Mouse (Mus musculus) MEL (cell line): Measurements from ENCODE around the gene Zcchc10. TPM values are rescaled to one million over a fixed set of nuclear protein-coding genes. Genes with fewer than 3 reads are reported as not detected.

ENCODE experiments used
- DNase-seq: peaks from one replicate; pipeline ENCODE4 v3.0.0; 2011; ENCODE audit warnings: low read depth, low spot score
- H3K27ac ChIP-seq: 2 replicates; pipeline ENCODE4 v1.5.1; 2012; ENCODE audit warnings: low read depth, mild to moderate bottlenecking, control low read depth, low read length, moderate library complexity; ENCODE audit not compliant: control insufficient read depth
- H3K27me3 ChIP-seq, 2 experiments: fragments of 150-350 bp in 1 of 2; sonication (generic) in 1 of 2; 2 replicates each; pipeline ENCODE4 v1.6.1; 2012; ENCODE audit warnings: low read length in 2 of 2, mild to moderate bottlenecking in 2 of 2, improper control_type of control experiment in 1 of 2, moderate library complexity in 1 of 2; ENCODE audit not compliant: insufficient read depth in 2 of 2, control insufficient read depth in 1 of 2
- H3K36me3 ChIP-seq, 2 experiments: 2 replicates each; pipeline ENCODE4 v1.6.1; 2012 to 2014; ENCODE audit warnings: low read length in 2 of 2, improper control_type of control experiment in 1 of 2, inconsistent platforms in 1 of 2, mild to moderate bottlenecking in 1 of 2; ENCODE audit not compliant: insufficient read depth in 2 of 2, control insufficient read depth in 1 of 2
- H3K4me1 ChIP-seq, 2 experiments: fragments of 150-350 bp in 1 of 2; sonication (generic) in 1 of 2; 2 replicates each; pipeline ENCODE4 v1.6.1; 2012; ENCODE audit warnings: low read length in 2 of 2, improper control_type of control experiment in 1 of 2, mild to moderate bottlenecking in 1 of 2; ENCODE audit not compliant: insufficient read depth in 2 of 2, control insufficient read depth in 1 of 2
- H3K4me3 ChIP-seq, 2 experiments: fragments of 150-350 bp in 1 of 2; sonication (generic) in 1 of 2; 2 replicates each; pipeline ENCODE4 v1.5.1; 2012; ENCODE audit warnings: low read depth in 2 of 2, low read length in 2 of 2, mild to moderate bottlenecking in 2 of 2, moderate library complexity in 2 of 2, control low read depth in 1 of 2, improper control_type of control experiment in 1 of 2; ENCODE audit not compliant: control insufficient read depth in 1 of 2, insufficient read depth in 1 of 2
- H3K79me2 ChIP-seq: 2 replicates; pipeline ENCODE4 v1.6.1; 2012; ENCODE audit warnings: mild to moderate bottlenecking, low read length, moderate library complexity; ENCODE audit not compliant: control insufficient read depth, poor library complexity, insufficient read depth
- H3K9ac ChIP-seq: 2 replicates; pipeline ENCODE4 v1.6.1; 2012; ENCODE audit warnings: low read depth, mild to moderate bottlenecking, control low read depth, low read length, moderate library complexity; ENCODE audit not compliant: control insufficient read depth, poor library complexity, severe bottlenecking
- H3K9me3 ChIP-seq: fragments of 150-350 bp; sonication (generic); replicated peaks from 2 replicates; pipeline ENCODE4 v1.6.1; 2012; ENCODE audit warnings: mild to moderate bottlenecking, low read length, improper control_type of control experiment, moderate library complexity; ENCODE audit not compliant: insufficient read depth
- CHD2 ChIP-seq: IDR thresholded peaks from 2 replicates; pipeline ENCODE4 v1.6.1; 2011; ENCODE audit warnings: low read length, improper control_type of control experiment
- EP300 ChIP-seq, 2 experiments: IDR thresholded peaks; 2 replicates each; pipeline ENCODE4 v1.6.1; 2011; ENCODE audit warnings: improper control_type of control experiment in 2 of 2, low read length in 2 of 2, low read depth in 1 of 2, mild to moderate bottlenecking in 1 of 2
- GABPA ChIP-seq: IDR thresholded peaks from 2 replicates; pipeline ENCODE4 v1.6.1; 2012; ENCODE audit warnings: low read depth, mild to moderate bottlenecking, inconsistent platforms, low read length, improper control_type of control experiment, moderate library complexity
- JUND ChIP-seq: IDR thresholded peaks from 2 replicates; pipeline ENCODE4 v1.6.1; 2011; ENCODE audit warnings: low read depth, mild to moderate bottlenecking, improper control_type of control experiment, low read length
- MAX ChIP-seq: IDR thresholded peaks from 2 replicates; pipeline ENCODE4 v1.6.1; 2011; ENCODE audit warnings: low read length, improper control_type of control experiment
- MAZ ChIP-seq: IDR thresholded peaks from 2 replicates; pipeline ENCODE4 v1.6.1; 2012; ENCODE audit warnings: low read depth, mild to moderate bottlenecking, inconsistent platforms, low read length, improper control_type of control experiment
- MEF2A ChIP-seq: IDR thresholded peaks from 2 replicates; pipeline ENCODE4 v1.6.1; 2014; ENCODE audit warnings: low read depth, mild to moderate bottlenecking, inconsistent platforms, low read length, improper control_type of control experiment; ENCODE audit not compliant: poor library complexity, insufficient replicate concordance, severe bottlenecking; ENCODE audit errors: extremely low read depth
- POLR2A ChIP-seq, 2 experiments: IDR thresholded peaks; 2 replicates each; pipeline ENCODE4 v1.6.1; 2011 to 2012; ENCODE audit warnings: low read length in 2 of 2, mild to moderate bottlenecking in 2 of 2, control low read depth in 1 of 2, improper control_type of control experiment in 1 of 2, low read depth in 1 of 2, moderate library complexity in 1 of 2; ENCODE audit not compliant: control insufficient read depth in 1 of 2, insufficient read depth in 1 of 2, poor library complexity in 1 of 2
- POLR2AphosphoS2 ChIP-seq: IDR thresholded peaks from 2 replicates; pipeline ENCODE4 v1.6.1; 2011; ENCODE audit warnings: low read length, improper control_type of control experiment
- RCOR1 ChIP-seq: IDR thresholded peaks from 2 replicates; pipeline ENCODE4 v1.6.1; 2012; ENCODE audit warnings: low read depth, mild to moderate bottlenecking, inconsistent platforms, low read length, improper control_type of control experiment
- SIN3A ChIP-seq: IDR thresholded peaks from 2 replicates; pipeline ENCODE4 v1.6.1; 2012; ENCODE audit warnings: low read length, improper control_type of control experiment, inconsistent platforms
- TAL1 ChIP-seq: IDR thresholded peaks from 2 replicates; pipeline ENCODE4 v1.6.1; 2012; ENCODE audit warnings: mild to moderate bottlenecking, inconsistent platforms, low read length, moderate library complexity, mixed read lengths
- TBP ChIP-seq: IDR thresholded peaks from 2 replicates; pipeline ENCODE4 v1.8.0; 2011; ENCODE audit warnings: low read depth, low read length, improper control_type of control experiment
- USF1 ChIP-seq: IDR thresholded peaks from 2 replicates; pipeline ENCODE4 v1.6.1; 2014; ENCODE audit warnings: low read depth, mild to moderate bottlenecking, inconsistent platforms, low read length, improper control_type of control experiment, moderate library complexity
- USF2 ChIP-seq, 2 experiments: IDR thresholded peaks; 2 replicates each; pipeline ENCODE4 v1.6.1; 2011 to 2012; ENCODE audit warnings: improper control_type of control experiment in 2 of 2, low read length in 2 of 2, borderline replicate concordance in 1 of 2, inconsistent platforms in 1 of 2, low read depth in 1 of 2, mild to moderate bottlenecking in 1 of 2; ENCODE audit not compliant: insufficient read depth in 1 of 2
- ZKSCAN1 ChIP-seq: IDR thresholded peaks from 2 replicates; pipeline ENCODE4 v1.6.1; 2012; ENCODE audit warnings: low read depth, mild to moderate bottlenecking, inconsistent platforms, low read length, improper control_type of control experiment, moderate library complexity
- ZNF384 ChIP-seq: IDR thresholded peaks from 2 replicates; pipeline ENCODE4 v1.6.1; 2012; ENCODE audit warnings: low read depth, mild to moderate bottlenecking, inconsistent platforms, low read length, improper control_type of control experiment
- polyA plus RNA-seq, 2 experiments: library from polyadenylated mRNA; stranded (reverse) in 1 of 2; unstranded in 1 of 2; fragments of >175 nt in 1 of 2; fragments of >200 nt in 1 of 2; gene quantifications; 2 replicates each; pipeline versions ENCODE4 v1.2.1 to v1.2.4; 2012; ENCODE audit warnings: low replicate concordance in 2 of 2, low read depth in 1 of 2; ENCODE audit not compliant: insufficient read length in 2 of 2, insufficient read depth in 1 of 2, missing spikeins in 1 of 2
- total RNA-seq: library from RNA; depleted of rRNA; stranded (reverse); fragments of 300-350 nt; gene quantifications from 2 replicates; pipeline ENCODE4 v1.2.3, GENCODE M21; 2012

Gene Zcchc10
- total and polyA plus RNA-seq, 3 experiments: 11.6 to 169 (median 36.2) TPM

DNA sequence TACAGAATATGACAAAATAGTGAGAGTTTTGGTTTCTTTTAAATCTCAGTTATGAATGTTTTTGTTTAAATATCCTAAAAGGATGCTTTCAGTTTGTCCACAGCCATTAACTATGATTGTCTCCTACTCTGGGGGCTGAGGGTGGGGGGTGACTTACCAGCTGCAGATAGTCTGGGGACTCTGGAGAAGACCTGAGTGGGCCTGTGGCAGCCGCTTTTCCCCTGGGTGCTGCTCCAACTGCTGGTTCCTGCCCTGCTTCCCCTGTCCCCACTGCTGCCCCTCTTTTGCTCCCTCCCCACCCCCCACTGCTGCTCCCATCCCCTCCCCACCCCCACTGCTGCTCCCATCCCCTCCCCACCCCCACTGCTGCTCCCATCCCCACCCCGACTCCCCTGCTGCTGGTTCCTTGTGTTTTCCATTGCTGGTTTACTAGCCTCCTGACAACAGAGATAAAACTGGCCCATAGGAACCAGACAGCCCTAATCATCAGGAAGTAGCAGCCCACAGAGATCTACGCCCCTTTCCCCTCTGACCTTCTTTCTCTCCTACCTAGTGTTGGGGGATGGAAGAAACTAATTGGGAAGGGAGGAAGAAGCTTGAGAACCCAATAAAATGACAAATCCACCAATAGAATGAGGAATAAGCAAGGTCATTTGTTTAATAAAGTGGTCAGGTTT lies 11.2 kb downstream of the Zcchc10 start (continued):
- TF ChIP-seq GABPA (no peak), POLR2AphosphoS2 (no peak), MAX (no peak), JUND (no peak), ZKSCAN1 (no peak), RCOR1 (peak; percentile 87), TAL1 (peak; percentile 67), USF1 (no peak), SIN3A (peak; percentile 78)

DNA sequence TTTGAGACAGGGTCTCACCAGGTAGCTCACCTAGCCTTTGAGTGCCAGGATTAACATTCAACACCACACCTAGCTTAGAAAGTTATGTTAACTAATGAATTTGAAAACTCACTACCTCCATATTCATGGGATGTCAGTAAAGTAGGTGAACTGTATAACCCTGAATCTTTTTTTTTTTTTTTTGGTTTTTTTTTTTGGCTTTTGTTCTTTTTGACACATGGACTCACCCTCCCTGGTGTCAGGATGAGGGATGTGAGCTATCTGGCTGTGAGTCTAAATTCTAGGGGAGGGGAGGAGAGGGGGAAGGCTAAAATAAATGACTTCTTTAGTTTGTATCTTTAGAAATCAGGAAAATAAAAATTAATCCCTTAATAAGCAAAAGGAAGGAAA lies 11.7 kb downstream of the Zcchc10 start:
- Histone ChIP-seq H3K27ac (peak overlapping the region; percentile 84), H3K4me3 (no peak overlapping the region), H3K79me2 (no peaks in the 10 kb centered on the region), H3K9me3 (no peaks in the 10 kb centered on the region), H3K4me1 (peaks cover 21 to 23% of the 10 kb centered on the region in 2 experiments), H3K27me3 (no peaks in the 10 kb centered on the region), H3K9ac (peak overlapping the region; percentile 33; the same call in 1 of the 2 replicates), H3K36me3 (peaks cover 5 to 21% of the 10 kb centered on the region in 2 experiments)
- DNase-seq: no peak
- TF ChIP-seq SIN3A (no peak; the same call in 1 of the 2 replicates), USF2 (IDR thresholded peaks at IDR 0.05; ENCODE audit: borderline replicate concordance in 1 of 2, insufficient read depth in 1 of 2, low read depth in 1 of 2, low read length in 2 of 2) (no peak), ZNF384 (peak; percentile 82), EP300 (IDR thresholded peaks at IDR 0.05; ENCODE audit: low read depth in 1 of 2, low read length in 2 of 2) (no peak)

DNA sequence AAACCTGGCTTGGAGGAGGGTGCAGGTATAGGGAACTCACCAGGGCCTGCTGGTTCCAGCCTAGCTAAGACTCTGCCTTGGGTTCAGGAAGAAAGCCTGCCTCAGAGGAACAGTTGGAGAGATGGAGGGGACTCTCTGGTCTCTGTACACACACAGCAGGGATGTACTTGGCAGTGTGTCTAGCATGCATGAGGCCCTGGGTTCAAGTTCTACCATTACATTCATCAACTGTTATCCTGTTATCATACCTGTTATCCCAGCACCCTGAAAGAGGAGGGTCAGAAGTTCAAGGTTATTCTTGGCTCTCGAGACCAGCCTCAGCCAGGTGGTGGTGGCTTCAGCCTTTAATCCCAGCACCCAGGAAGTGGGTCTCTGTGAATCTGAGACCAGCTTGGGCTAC lies 12.4 kb downstream of the Zcchc10 start:
- Histone ChIP-seq H3K36me3 (peaks cover 5 to 21% of the 10 kb centered on the region in 2 experiments), H3K79me2 (no peaks in the 10 kb centered on the region), H3K27ac (peak overlapping the region; percentile 84; the same call in 1 of the 2 replicates), H3K4me1 (peaks cover 21 to 23% of the 10 kb centered on the region in 2 experiments), H3K9me3 (no peaks in the 10 kb centered on the region), H3K9ac (no peak overlapping the region), H3K4me3 (no peak overlapping the region), H3K27me3 (no peaks in the 10 kb centered on the region)
- DNase-seq: no peak
- TF ChIP-seq USF2 (IDR thresholded peaks at IDR 0.05; ENCODE audit: borderline replicate concordance in 1 of 2, insufficient read depth in 1 of 2, low read depth in 1 of 2, low read length in 2 of 2) (no peak), MEF2A (no peak), USF1 (no peak), MAZ (no peak), POLR2A (IDR thresholded peaks at IDR 0.05; ENCODE audit: control insufficient read depth in 1 of 2, insufficient read depth in 1 of 2, low read depth in 1 of 2, low read length in 2 of 2, poor library complexity in 1 of 2) (no peak), CHD2 (no peak), TBP (no peak)
